In genomic region chr5:132956184-132956583, GRCm38 (mm10) we compare ENCODE assay signal across 27 mouse cellular contexts.
DNase-seq lines count a peak whose midpoint lies in the region; ATAC-seq and TF ChIP-seq lines count a peak whose summit lies in the region.
"Had no signal": no experiment of that assay in that cellular context is flagged by ENCODE, and none has a peak within 500 bp of the region (broad histone marks: within the 10 kb centered on the region; RNA-seq: fewer than 3 reads in every experiment).

No protein-coding gene starts in this region.

- H3K27ac ChIP-seq in intestine, embryonic 14.5 days (ENCODE audit: low read depth) = no peak overlapping the region
- H3K27ac ChIP-seq in intestine, embryonic 16.5 days (ENCODE audit: low read length) = no peak overlapping the region
- H3K27ac ChIP-seq in kidney, postnatal 0 days = no peak overlapping the region
- H3K27ac ChIP-seq in lung, postnatal 0 days (ENCODE audit: low read length) = no peak overlapping the region
- H3K27ac ChIP-seq: embryonic facial prominence, embryonic 13.5 days; forebrain, embryonic 10.5 days; forebrain, embryonic 13.5 days; heart, adult 2 months; heart, embryonic 10.5 days; heart, embryonic 13.5 days; hindbrain, embryonic 14.5 days had no signal

- 0 out of 2 replicates have a peak, but pooled peaks cover 2% of the 10 kb centered on the region for H3K9me3 ChIP-seq in intestine, embryonic 14.5 days (ENCODE audit: control insufficient read depth, low read length)
- 0 out of 2 replicates have a peak, but pooled peaks cover 3% of the 10 kb centered on the region for H3K9me3 ChIP-seq in intestine, embryonic 16.5 days (ENCODE audit: control insufficient read depth, low read length)
- no peaks in the 10 kb centered on the region for H3K9me3 ChIP-seq in kidney, postnatal 0 days (replicated peaks; ENCODE audit: low read length)
- H3K9me3 ChIP-seq in lung, postnatal 0 days (ENCODE audit: low read length) = no peaks in the 10 kb centered on the region
- H3K9me3 ChIP-seq: embryonic facial prominence, embryonic 13.5 days; forebrain, embryonic 10.5 days; forebrain, embryonic 13.5 days; heart, embryonic 10.5 days; heart, embryonic 13.5 days had no signal

- H3K27me3 ChIP-seq in intestine, embryonic 14.5 days (replicated peaks; ENCODE audit: control insufficient read depth, insufficient read depth, low read length) = no peaks in the 10 kb centered on the region
- no peaks in the 10 kb centered on the region; the same call in 1 of the 2 replicates for H3K27me3 ChIP-seq in intestine, embryonic 16.5 days (replicated peaks; ENCODE audit: control insufficient read depth, insufficient read depth, low read length)
- no peaks in the 10 kb centered on the region for H3K27me3 ChIP-seq in kidney, postnatal 0 days (ENCODE audit: insufficient read depth, low read length)
- H3K27me3 ChIP-seq in lung, postnatal 0 days (replicated peaks; ENCODE audit: insufficient read depth, low read length) = no peaks in the 10 kb centered on the region
- H3K27me3 ChIP-seq: embryonic facial prominence, embryonic 13.5 days; forebrain, embryonic 13.5 days; heart, embryonic 13.5 days had no signal

- TF ChIP-seq CTCF in kidney, postnatal 0 days (IDR thresholded peaks at IDR 0.05; ENCODE audit: low read depth) = no peak
- no peak for TF ChIP-seq CTCF in lung, postnatal 0 days (IDR thresholded peaks at IDR 0.05)

- WGBS in intestine, embryonic 14.5 days = 23% methylated on average over 5 of the region's 5 CpGs
- WGBS in intestine, embryonic 16.5 days = 36% methylated on average over 5 of the region's 5 CpGs
- 36% methylated on average over 5 of the region's 5 CpGs for WGBS in kidney, postnatal 0 days
- WGBS in lung, postnatal 0 days = 32% methylated on average over 5 of the region's 5 CpGs

- no peak for TF ChIP-seq EP300 in lung, postnatal 0 days (IDR thresholded peaks at IDR 0.05)

- H3K4me1 ChIP-seq in intestine, embryonic 14.5 days (replicated peaks; ENCODE audit: control insufficient read depth, insufficient read depth, low read length) = no peaks in the 10 kb centered on the region
- 0 out of 2 replicates have a peak, but pooled peaks cover 4% of the 10 kb centered on the region for H3K4me1 ChIP-seq in intestine, embryonic 16.5 days (ENCODE audit: control insufficient read depth, insufficient read depth, low read length)
- H3K4me1 ChIP-seq in kidney, postnatal 0 days (replicated peaks; ENCODE audit: insufficient read depth, low read length) = no peaks in the 10 kb centered on the region
- H3K4me1 ChIP-seq in lung, postnatal 0 days (ENCODE audit: insufficient read depth, low read depth, low read length) = no peaks in the 10 kb centered on the region
- H3K4me1 ChIP-seq: forebrain, embryonic 10.5 days had no signal

- no peak overlapping the region for H3K4me3 ChIP-seq in intestine, embryonic 14.5 days (ENCODE audit: low read depth, low read length)
- no peak overlapping the region for H3K4me3 ChIP-seq in intestine, embryonic 16.5 days (ENCODE audit: low read length)
- H3K4me3 ChIP-seq in kidney, postnatal 0 days (replicated peaks; ENCODE audit: low read depth, low read length) = no peak overlapping the region
- no peak overlapping the region for H3K4me3 ChIP-seq in lung, postnatal 0 days (ENCODE audit: low read depth, low read length)
- H3K4me3 ChIP-seq: embryonic facial prominence, embryonic 13.5 days; forebrain, embryonic 10.5 days; forebrain, embryonic 13.5 days; heart, adult 2 months; heart, embryonic 10.5 days; heart, embryonic 13.5 days had no signal

- no peak overlapping the region for H3K4me2 ChIP-seq in intestine, embryonic 14.5 days (ENCODE audit: low read length)
- no peak overlapping the region for H3K4me2 ChIP-seq in intestine, embryonic 16.5 days (ENCODE audit: low read depth, low read length)
- H3K4me2 ChIP-seq in kidney, postnatal 0 days (ENCODE audit: low read length) = no peak overlapping the region
- H3K4me2 ChIP-seq in lung, postnatal 0 days (replicated peaks; ENCODE audit: low read depth, low read length) = no peak overlapping the region
- H3K4me2 ChIP-seq: embryonic facial prominence, embryonic 13.5 days; forebrain, embryonic 13.5 days; heart, embryonic 13.5 days; hindbrain, embryonic 14.5 days had no signal

- no peak overlapping the region for H3K9ac ChIP-seq in intestine, embryonic 14.5 days (ENCODE audit: low read length)
- H3K9ac ChIP-seq in intestine, embryonic 16.5 days (ENCODE audit: low read depth, low read length) = no peak overlapping the region
- no peak overlapping the region for H3K9ac ChIP-seq in kidney, postnatal 0 days (ENCODE audit: low read depth, low read length)
- no peak overlapping the region for H3K9ac ChIP-seq in lung, postnatal 0 days (replicated peaks; ENCODE audit: low read depth)
- H3K9ac ChIP-seq: embryonic facial prominence, embryonic 13.5 days; forebrain, embryonic 13.5 days; heart, embryonic 13.5 days; hindbrain, embryonic 14.5 days had no signal

- H3K36me3 ChIP-seq in intestine, embryonic 14.5 days (ENCODE audit: control insufficient read depth, insufficient read depth, low read length) = no peaks in the 10 kb centered on the region
- H3K36me3 ChIP-seq in intestine, embryonic 16.5 days (ENCODE audit: control insufficient read depth, insufficient read depth, low read length) = no peaks in the 10 kb centered on the region
- no peaks in the 10 kb centered on the region for H3K36me3 ChIP-seq in kidney, postnatal 0 days (ENCODE audit: insufficient read depth, low read length)
- H3K36me3 ChIP-seq in lung, postnatal 0 days (ENCODE audit: insufficient read depth, low read length) = no peaks in the 10 kb centered on the region
- H3K36me3 ChIP-seq: embryonic facial prominence, embryonic 13.5 days; forebrain, embryonic 10.5 days; heart, embryonic 10.5 days; heart, embryonic 13.5 days had no signal

- ATAC-seq in intestine, embryonic 14.5 days (replicated peaks; ENCODE audit: low FRiP score, low TSS enrichment, low read depth) = 0 out of 2 replicates have a peak, but pooled peaks have one; percentile 36
- no peak for ATAC-seq in intestine, embryonic 16.5 days
- ATAC-seq in kidney, postnatal 0 days (replicated peaks; ENCODE audit: low FRiP score, low read depth) = no peak
- ATAC-seq in lung, postnatal 0 days = no peak
- ATAC-seq: CD4-positive, CD25-positive, alpha-beta regulatory T cell, adult 4 months; forebrain, embryonic 13.5 days; forebrain, embryonic 16.5 days had no signal

- DNase-seq in intestine, embryonic 14.5 days (ENCODE audit: low spot score) = no peak
- peak; percentile 46 for DNase-seq in kidney, postnatal 0 days (ENCODE audit: low spot score)
- DNase-seq in kidney, postnatal 10 days = no peak
- DNase-seq in lung, postnatal 14 days = peak; percentile 8
- no peak for DNase-seq in lung, postnatal 0 days (ENCODE audit: low spot score)
- DNase-seq in yolk sac, embryonic 10.5 days (ENCODE audit: low spot score) = peak; percentile 20
- no peak for DNase-seq in spleen, postnatal 14 days (ENCODE audit: low spot score in 2 of 2)
- DNase-seq: adrenal gland, adult 2 months; adrenal gland, postnatal 14 days; cerebellum, adult 11-12 months; cerebellum, adult 8-10 months; cerebellum, postnatal 10 days; cerebellum, postnatal 36 days; gastrocnemius, postnatal 10 days; gastrocnemius, postnatal 36 days; heart, adult 2 months; heart, postnatal 14 days; heart, postnatal 4 days had no signal

Comparison
In these comparisons a context has a peak if more than half of its experiments do, and no peak if none do; other contexts are left out.
1. DNase-seq: peak in kidney, postnatal 0 days (single experiment), lung, postnatal 14 days (single experiment) and yolk sac, embryonic 10.5 days (single experiment); none in intestine, embryonic 14.5 days (single experiment), kidney, postnatal 10 days (single experiment), lung, postnatal 0 days (single experiment) and spleen, postnatal 14 days (0 of 2).